Mouse (Mus musculus): ENCODE results near the gene Cbwd1.

The Cbwd1 gene

GRCm38 (mm10) chr19:24977991-24978390 lies 16.6 kb upstream of the Cbwd1 start:
- no peak for DNase-seq (ENCODE audit: low spot score)

GRCm38 (mm10) chr19:24972701-24973390 lies 11.4 kb upstream of the Cbwd1 start:
- no peak for DNase-seq (ENCODE audit: low spot score)

DNA sequence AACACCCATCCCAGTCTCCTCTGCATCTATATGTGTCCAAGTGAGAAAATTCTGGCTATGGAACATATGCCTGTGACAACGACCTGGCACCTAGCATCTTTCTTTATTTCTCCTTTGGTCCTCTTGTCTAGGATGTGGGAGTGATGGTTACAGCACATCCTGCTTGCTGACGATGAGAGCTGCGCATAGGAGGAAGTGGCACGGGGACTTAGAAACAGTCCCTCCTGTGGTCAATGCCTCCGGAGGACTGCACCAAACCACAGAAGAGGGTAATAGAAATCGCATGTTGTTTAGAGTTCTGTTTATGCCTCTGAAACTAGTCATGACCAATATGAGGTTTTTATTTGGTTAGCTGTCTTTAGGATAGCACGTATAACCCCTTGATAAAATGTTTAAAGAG lies 9.9 kb upstream of the Cbwd1 start:
- DNase-seq (ENCODE audit: low spot score): no peak

- no peak for DNase-seq (ENCODE audit: low spot score)
Measured at GRCm38 (mm10) chr19:24966941-24967340, 5.5 kb upstream of the Cbwd1 start.

DNA sequence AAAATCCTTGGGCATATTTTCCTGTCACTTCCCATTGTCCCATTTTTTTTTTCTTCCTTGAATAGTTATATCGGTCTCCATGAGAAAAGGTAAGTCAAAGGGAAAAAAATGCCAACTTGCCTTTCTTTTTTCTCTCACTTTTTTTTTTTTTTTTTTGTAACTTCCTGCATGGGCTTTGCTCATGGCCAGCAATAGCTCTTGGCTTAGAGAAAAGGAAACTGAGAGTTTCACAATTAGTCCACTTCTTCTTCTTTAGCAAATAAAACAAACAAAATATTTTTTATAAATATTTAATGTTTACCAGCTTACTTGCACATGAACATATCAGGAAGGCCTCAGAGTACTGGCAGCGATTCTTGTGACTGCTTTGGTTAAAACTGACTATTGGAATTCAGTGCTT lies 4.8 kb upstream of the Cbwd1 start:
- no peak for DNase-seq (ENCODE audit: low spot score)

DNA sequence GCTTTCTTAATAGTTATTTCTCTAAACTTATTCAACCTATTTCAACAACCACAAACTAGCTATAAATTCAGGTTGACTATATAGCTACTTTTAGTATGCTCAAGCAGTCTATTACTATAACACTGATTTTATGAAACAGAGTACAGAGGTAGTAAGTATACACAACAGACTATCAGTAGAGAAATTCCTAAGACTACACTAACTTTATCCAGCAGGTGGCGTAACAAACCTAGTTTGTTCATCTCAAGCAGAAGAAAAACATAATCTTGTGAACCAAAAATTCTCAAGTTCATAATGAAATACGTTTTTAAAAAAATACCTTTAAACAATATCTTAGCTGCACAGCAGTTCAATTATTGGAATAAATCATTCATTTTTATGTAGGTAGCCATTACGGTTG lies 2.9 kb downstream of the Cbwd1 start:
- peak; percentile 87 for DNase-seq (ENCODE audit: low spot score)

DNA sequence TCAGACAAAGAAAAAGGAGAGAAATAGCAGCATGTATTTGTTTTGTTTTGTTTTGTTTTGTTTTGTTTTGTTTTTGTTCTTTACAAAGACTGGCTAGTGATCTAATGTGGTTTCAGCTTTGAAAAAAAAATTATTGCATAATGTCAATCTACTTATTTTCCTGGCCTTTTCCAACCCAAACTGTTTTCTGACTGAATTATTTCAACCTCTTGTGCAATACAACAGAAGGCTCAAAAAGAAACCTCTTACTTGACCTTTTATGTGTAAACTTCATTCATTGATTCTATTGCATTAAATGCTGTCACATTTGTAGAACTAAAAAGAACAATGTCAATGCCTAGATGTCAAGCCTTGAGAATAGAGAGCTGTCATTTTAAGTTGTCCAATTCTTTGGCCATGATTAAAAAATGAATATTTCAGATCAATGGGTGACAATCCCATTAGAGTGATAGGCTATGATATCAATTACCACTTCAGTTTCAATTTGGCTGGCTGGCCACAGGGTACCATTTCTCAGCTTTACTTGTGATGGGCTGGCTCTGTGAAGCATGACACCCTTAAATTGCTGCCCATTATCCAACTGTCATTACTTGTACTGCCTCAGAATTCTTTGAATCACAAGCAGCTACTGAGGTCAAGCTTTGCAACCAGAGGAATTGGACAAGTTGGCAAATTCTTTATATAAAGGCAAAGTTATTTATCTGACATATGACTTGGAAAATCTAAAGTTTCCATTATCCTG lies 15.7 kb downstream of the Cbwd1 start:
- DNase-seq (ENCODE audit: low spot score): no peak

- DNase-seq (ENCODE audit: low spot score): no peak
Measured at GRCm38 (mm10) chr19:24937084-24937483, 24.3 kb downstream of the Cbwd1 start.

GRCm38 (mm10) chr19:24929041-24929440 lies 32.4 kb downstream of the Cbwd1 start:
- DNase-seq (ENCODE audit: low spot score): no peak

GRCm38 (mm10) chr19:24920866-24921265 lies 40.5 kb downstream of the Cbwd1 start:
- no peak for DNase-seq (ENCODE audit: low spot score)

GRCm38 (mm10) chr19:24908385-24909155 lies 52.8 kb downstream of the Cbwd1 start:
- no peak for DNase-seq (ENCODE audit: low spot score)

GRCm38 (mm10) chr19:24907655-24908054 lies 53.8 kb downstream of the Cbwd1 start:
- no peak for DNase-seq (ENCODE audit: low spot score)

- no peak for DNase-seq (ENCODE audit: low spot score)
Measured at GRCm38 (mm10) chr19:24902821-24903220, 58.6 kb downstream of the Cbwd1 start.

- no peak for DNase-seq (ENCODE audit: low spot score)
Measured at GRCm38 (mm10) chr19:24902256-24902655, 59.2 kb downstream of the Cbwd1 start.

GRCm38 (mm10) chr19:24901666-24902065 lies 59.7 kb downstream of the Cbwd1 start:
- no peak for DNase-seq (ENCODE audit: low spot score)

GRCm38 (mm10) chr19:24900581-24901220 lies 60.7 kb downstream of the Cbwd1 start, which contains the start of gene Foxd4:
TSS of gene Foxd4 (minus strand) at chr19:24901197.
- DNase-seq (ENCODE audit: low spot score): no peak

DNA sequence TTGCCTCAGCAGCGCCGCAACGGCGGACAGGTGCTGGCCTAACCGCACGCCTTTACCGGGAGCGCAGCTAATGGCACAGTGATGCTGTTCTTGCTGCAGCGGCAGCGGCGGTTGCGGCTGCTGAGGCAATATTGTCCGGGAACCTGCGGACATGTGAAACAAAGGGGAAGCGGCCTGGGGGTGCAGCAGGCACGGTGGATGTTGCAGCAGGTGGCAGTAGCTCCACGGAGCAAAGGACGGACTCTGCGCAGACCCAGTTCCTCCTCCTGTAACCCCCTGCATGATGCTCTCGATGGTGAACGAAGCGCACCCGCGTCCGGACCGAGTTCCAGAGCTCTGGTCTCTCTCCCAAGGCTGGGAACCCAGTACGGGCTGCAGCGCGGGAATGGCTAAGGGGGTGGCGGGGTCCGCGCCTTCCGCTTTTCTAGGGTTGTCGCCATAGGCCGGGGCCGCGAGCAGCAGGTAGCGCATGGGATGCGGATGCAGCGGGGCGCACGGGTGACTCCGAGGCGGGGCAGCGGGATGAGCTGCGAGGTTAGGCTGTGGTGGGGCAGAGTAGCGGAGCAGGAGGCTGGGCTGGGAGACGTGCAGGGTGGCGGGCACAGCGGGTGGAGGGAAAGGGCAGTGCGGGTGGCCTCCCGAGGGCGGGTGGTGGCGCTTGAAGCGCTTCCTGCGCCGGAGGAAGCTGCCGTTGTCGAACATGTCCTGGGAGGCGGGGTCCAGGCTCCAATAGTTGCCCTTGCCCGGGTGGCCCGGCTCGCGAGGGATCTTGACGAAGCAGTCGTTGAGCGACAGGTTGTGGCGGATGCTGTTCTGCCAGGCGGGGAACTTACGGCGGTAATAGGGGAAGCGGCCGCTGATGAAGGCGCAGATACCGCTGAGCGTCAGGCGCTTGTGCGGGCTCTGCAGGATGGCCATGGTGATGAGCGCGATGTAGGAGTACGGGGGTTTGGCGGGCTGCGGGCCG lies 61.5 kb downstream of the Cbwd1 start:
- DNase-seq (ENCODE audit: low spot score): peak; percentile 51

GRCm38 (mm10) chr19:24898737-24899577 lies 62.5 kb downstream of the Cbwd1 start:
- peak; percentile 57 for DNase-seq (ENCODE audit: low spot score)

DNA sequence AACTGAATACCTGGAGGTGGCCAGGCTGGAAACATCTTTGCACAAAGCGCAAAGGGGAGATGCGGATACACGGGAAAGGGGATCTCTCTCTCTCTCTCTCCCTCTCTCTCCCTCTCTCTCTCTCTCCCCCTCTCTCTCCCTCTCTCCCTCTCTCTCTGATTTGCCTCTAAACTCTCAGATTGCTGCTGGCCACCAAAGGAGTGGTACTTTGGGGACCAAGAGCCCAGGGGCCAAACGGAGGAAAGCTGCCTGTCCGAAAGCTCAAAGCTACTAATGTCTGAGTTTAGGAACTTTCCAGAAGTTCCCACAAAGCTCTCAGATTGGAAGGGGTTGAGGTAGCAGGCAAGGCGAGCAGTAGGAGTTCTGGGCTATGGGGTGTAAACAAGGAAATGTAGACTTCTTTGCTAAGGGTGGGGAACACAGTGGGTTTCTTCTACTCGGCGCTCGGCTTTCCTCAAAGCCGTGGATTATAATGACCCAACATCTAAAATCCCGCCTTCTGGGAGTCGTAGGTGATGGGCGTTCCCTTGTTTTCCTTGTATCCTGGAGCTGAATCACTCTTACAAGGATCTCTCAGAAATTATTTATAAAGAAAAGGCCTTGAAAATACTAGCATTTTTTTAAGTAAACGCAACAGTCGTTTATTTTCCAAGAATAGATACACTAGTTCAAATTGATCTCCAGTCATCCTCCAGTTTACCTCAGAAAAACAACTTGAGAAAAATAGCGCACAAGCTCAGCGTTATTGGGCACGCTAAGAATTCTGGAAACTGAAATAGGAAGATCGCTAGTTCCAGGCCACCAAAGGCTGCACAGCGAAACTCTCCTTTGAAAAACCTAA lies 63.3 kb downstream of the Cbwd1 start:
- DNase-seq (ENCODE audit: low spot score): peak; percentile 52
